Mouse (Mus musculus) urinary bladder, postnatal 36 days (tissue): ENCODE results near the gene Rai14.
A peak's percentile ranks its signal among the peaks of the same experiment; 100 is the strongest.

Source experiments
- DNase-seq, 2 experiments: peaks; one replicate each; pipeline ENCODE4 v3.0.0; 2022; ENCODE audit warnings: low spot score in 2 of 2, mixed read lengths in 1 of 2

The Rai14 gene

GRCm38 (mm10) chr15:10720671-10721070 lies 6.2 kb upstream of the Rai14 start:
- no peak for DNase-seq

- DNase-seq = no peak
Measured at GRCm38 (mm10) chr15:10720188-10720587, 5.8 kb upstream of the Rai14 start.

- no peak for DNase-seq
Measured at GRCm38 (mm10) chr15:10719511-10719910, 5.1 kb upstream of the Rai14 start.

GRCm38 (mm10) chr15:10718763-10719162 lies 4.3 kb upstream of the Rai14 start:
- DNase-seq = no peak

- no peak for DNase-seq
Measured at GRCm38 (mm10) chr15:10717284-10717683, 2.9 kb upstream of the Rai14 start.

GRCm38 (mm10) chr15:10715966-10716365 lies 1.5 kb upstream of the Rai14 start:
- DNase-seq = no peak

- DNase-seq = peak in 1 of 2 experiments; percentile 31
Measured at GRCm38 (mm10) chr15:10715139-10715505, 698 bp upstream of the Rai14 start.

- DNase-seq = peak; percentile 10 to 24
Measured at GRCm38 (mm10) chr15:10713626-10714316, 653 bp downstream of the Rai14 start.

- no peak for DNase-seq
Measured at GRCm38 (mm10) chr15:10713181-10713625, 1.2 kb downstream of the Rai14 start.

- DNase-seq = no peak
Measured at GRCm38 (mm10) chr15:10712288-10712687, 2.1 kb downstream of the Rai14 start.

GRCm38 (mm10) chr15:10711231-10711630 lies 3.2 kb downstream of the Rai14 start:
- DNase-seq = no peak

GRCm38 (mm10) chr15:10708591-10709272 lies 5.7 kb downstream of the Rai14 start:
- no peak for DNase-seq

- no peak for DNase-seq
Measured at GRCm38 (mm10) chr15:10707109-10707508, 7.3 kb downstream of the Rai14 start.

GRCm38 (mm10) chr15:10706414-10706813 lies 8.0 kb downstream of the Rai14 start:
- DNase-seq = no peak

- DNase-seq = no peak
Measured at GRCm38 (mm10) chr15:10705752-10706151, 8.7 kb downstream of the Rai14 start.

- no peak for DNase-seq
Measured at GRCm38 (mm10) chr15:10704328-10704727, 10.1 kb downstream of the Rai14 start.

- no peak for DNase-seq
Measured at GRCm38 (mm10) chr15:10701571-10701970, 12.9 kb downstream of the Rai14 start.

- DNase-seq = no peak
Measured at GRCm38 (mm10) chr15:10700891-10701466, 13.4 kb downstream of the Rai14 start.

- DNase-seq = no peak
Measured at GRCm38 (mm10) chr15:10696478-10697234, 17.8 kb downstream of the Rai14 start.

- no peak for DNase-seq
Measured at GRCm38 (mm10) chr15:10692627-10693026, 21.8 kb downstream of the Rai14 start.

GRCm38 (mm10) chr15:10691481-10691880 lies 22.9 kb downstream of the Rai14 start:
- no peak for DNase-seq

GRCm38 (mm10) chr15:10690973-10691372 lies 23.5 kb downstream of the Rai14 start:
- no peak for DNase-seq
